Mouse (Mus musculus): ENCODE results near the gene Kif14. TPM values are rescaled to one million over a fixed set of nuclear protein-coding genes. Genes with fewer than 3 reads are reported as not detected.
"Not testable (repeated sequence)": the region's sequence is repeated elsewhere in the genome, so short reads cannot be mapped to it uniquely, and the experiment has no call there.

The Kif14 gene
- polyA plus RNA-seq, 1 experiment, result 0.43 TPM

DNA sequence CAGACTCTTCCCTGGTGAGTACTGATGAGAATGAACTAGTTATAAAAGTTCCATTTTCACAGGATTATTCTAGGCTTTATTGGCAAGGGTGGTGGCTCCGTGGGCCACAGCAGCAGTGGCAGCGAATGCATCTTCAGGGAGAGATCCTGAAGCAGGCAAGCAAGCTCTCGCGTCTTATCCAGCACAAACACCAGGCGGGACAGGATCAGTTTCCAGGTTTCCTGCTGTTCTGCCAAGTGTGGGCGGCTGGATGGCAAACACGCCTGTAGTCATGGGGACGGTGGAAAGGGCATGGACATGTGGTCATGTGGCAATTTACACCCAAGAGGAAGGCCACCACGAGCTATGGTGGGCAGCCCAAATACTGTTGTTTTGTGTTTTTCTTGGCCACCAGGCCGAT lies 3.7 kb upstream of the Kif14 start:
- TF ChIP-seq GATA1 (IDR thresholded peaks at IDR 0.05; ENCODE audit: low read length) (no peak), TAL1 (IDR thresholded peaks at IDR 0.05; ENCODE audit: low read length) (no peak)
- Histone ChIP-seq H3K27me3 (ENCODE audit: control insufficient read depth) (peaks cover 12% of the 10 kb centered on the region), H3K9me3 (ENCODE audit: control insufficient read depth, low read length) (peaks cover 4% of the 10 kb centered on the region; the same call in 1 of the 2 replicates), H3K4me3 (replicated peaks) (no peak overlapping the region), H3K4me1 (ENCODE audit: control insufficient read depth) (peaks cover 26% of the 10 kb centered on the region), H3K36me3 (ENCODE audit: control insufficient read depth) (peaks cover 9% of the 10 kb centered on the region)

DNA sequence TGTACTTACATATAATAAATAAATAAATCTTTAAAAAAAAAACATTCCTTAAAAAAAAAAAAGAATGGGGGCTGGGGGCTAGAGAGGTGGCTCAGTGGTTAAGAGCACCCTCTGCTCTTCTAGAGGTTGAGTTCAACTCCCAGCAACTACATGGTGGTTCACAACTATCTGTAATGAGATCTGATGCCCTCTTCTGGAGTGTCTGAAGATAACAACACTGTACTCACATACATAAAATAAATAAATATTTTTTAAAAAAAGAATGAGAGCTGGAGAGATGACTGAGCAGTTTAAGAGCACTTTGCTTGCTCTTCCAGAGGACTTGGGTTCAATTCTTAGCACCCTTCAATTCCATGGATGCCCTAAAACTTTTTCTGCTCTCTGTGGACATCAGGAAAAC lies 975 bp upstream of the Kif14 start:
- peaks cover 37% of the 10 kb centered on the region for H3K36me3 ChIP-seq (ENCODE audit: control insufficient read depth)
- H3K9me3 ChIP-seq (ENCODE audit: control insufficient read depth, low read length), result peaks cover 4% of the 10 kb centered on the region; the same call in 1 of the 2 replicates
- TF ChIP-seq TAL1 (IDR thresholded peaks at IDR 0.05; ENCODE audit: low read length) (no peak), GATA1 (IDR thresholded peaks at IDR 0.05; ENCODE audit: low read length) (no peak)
- no peak overlapping the region for H3K4me3 ChIP-seq (replicated peaks)
- H3K4me1 ChIP-seq (ENCODE audit: control insufficient read depth), result peaks cover 46% of the 10 kb centered on the region
- H3K27me3 ChIP-seq (ENCODE audit: control insufficient read depth), result peaks cover 9% of the 10 kb centered on the region

DNA sequence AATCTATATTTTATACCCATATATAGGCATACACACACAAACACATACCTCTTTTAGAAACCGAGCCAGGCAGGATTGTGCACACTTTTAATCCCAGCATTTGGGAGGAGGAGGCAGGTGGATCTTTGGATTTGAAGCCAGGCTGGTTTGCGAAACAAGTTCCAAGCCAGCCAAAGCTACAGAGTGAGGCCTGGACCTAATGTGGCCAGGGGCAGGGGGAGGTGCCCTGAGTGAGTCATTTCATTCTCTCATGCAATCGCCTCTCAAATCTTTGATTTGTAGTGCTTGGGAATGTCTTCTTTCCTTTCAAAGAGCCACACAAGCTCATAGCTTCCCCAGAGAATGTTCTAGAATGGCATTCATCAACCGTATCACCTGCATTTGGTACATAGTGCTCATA lies 3.3 kb downstream of the Kif14 start:
- Histone ChIP-seq H3K4me3 (replicated peaks) (peak overlapping the region; percentile 99), H3K9me3 (ENCODE audit: control insufficient read depth, low read length) (no peaks in the 10 kb centered on the region), H3K4me1 (ENCODE audit: control insufficient read depth) (peaks cover 54% of the 10 kb centered on the region), H3K36me3 (ENCODE audit: control insufficient read depth) (peaks cover 79% of the 10 kb centered on the region), H3K27me3 (ENCODE audit: control insufficient read depth) (no peaks in the 10 kb centered on the region)
- TF ChIP-seq TAL1 (IDR thresholded peaks at IDR 0.05; ENCODE audit: low read length) (no peak), GATA1 (IDR thresholded peaks at IDR 0.05; ENCODE audit: low read length) (no peak)

DNA sequence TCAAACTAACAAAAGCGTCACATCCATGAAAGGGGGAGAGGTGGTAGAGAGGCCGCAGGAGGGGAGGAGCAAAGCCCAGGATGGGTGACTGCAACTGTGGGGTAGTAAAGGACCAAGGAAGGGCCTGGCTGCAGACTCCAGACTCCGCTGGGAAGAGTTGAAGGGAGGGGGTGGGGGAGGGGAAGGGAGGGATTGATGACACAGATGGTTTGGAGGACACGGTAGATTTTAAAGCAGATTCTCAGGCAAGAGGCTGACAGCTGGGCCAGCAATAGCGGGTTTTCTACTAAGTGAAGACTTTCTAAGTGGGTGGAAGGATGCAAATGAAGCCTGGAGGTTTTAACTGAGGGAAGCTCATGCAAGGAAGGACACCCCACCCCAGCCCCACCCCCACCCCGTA lies 4.3 kb downstream of the Kif14 start:
- Histone ChIP-seq H3K4me3 (replicated peaks) (peak overlapping the region; percentile 36), H3K9me3 (ENCODE audit: control insufficient read depth, low read length) (no peaks in the 10 kb centered on the region), H3K4me1 (ENCODE audit: control insufficient read depth) (peaks cover 49% of the 10 kb centered on the region), H3K36me3 (ENCODE audit: control insufficient read depth) (peaks cover 90% of the 10 kb centered on the region), H3K27me3 (ENCODE audit: control insufficient read depth) (no peaks in the 10 kb centered on the region)
- TF ChIP-seq GATA1 (IDR thresholded peaks at IDR 0.05; ENCODE audit: low read length) (no peak), TAL1 (IDR thresholded peaks at IDR 0.05; ENCODE audit: low read length) (no peak)

DNA sequence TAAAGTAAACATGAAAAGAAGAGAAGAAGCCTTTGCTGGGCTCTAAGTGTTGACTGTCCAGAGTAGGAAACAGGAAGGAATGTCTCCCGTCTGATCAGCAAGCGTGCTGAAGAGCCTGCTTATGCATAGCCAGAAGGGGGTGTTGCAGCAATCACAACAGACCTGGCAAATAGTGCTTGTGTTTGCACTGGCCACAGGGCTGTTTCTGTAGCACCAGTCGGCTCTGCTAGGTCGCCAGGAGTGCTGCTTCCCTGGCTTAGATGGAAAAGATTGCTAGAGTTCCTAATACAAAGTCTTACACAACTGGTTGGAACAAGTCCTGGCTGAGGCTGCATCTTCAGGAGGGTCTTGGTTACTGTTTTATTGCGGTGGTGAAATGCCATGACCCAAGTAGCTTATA lies 25.5 kb downstream of the Kif14 start:
- Histone ChIP-seq H3K27me3 (ENCODE audit: control insufficient read depth) (no peaks in the 10 kb centered on the region), H3K9me3 (ENCODE audit: control insufficient read depth, low read length) (no peaks in the 10 kb centered on the region), H3K4me1 (ENCODE audit: control insufficient read depth) (peaks cover 3% of the 10 kb centered on the region), H3K4me3 (replicated peaks) (no peak overlapping the region), H3K36me3 (ENCODE audit: control insufficient read depth) (peaks cover 100% of the 10 kb centered on the region)
- TF ChIP-seq GATA1 (IDR thresholded peaks at IDR 0.05; ENCODE audit: low read length), result no peak
- no peak for TF ChIP-seq TAL1 (IDR thresholded peaks at IDR 0.05; ENCODE audit: low read length)

DNA sequence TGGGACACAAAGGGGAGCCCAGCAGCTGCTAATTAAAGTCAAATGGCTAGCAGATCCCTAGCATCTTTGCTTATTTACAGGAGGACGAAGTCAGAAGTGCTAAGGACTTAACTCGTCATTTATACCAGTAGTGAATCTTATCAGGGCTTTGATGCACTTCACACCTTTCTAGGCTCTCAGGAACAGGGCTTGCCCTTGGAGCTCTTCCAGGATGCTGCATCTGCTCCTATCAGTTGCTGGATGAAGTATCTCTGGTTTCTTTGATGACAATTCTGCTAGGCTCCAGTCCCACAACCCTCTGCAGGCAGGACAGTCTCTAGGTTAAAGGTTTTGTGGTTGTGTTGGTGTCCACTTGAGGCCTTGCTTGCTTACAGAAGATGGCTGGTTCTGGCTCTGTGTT lies 26.1 kb downstream of the Kif14 start:
- Histone ChIP-seq H3K9me3 (ENCODE audit: control insufficient read depth, low read length) (no peaks in the 10 kb centered on the region), H3K4me3 (replicated peaks) (no peak overlapping the region), H3K36me3 (ENCODE audit: control insufficient read depth) (peaks cover 100% of the 10 kb centered on the region), H3K27me3 (ENCODE audit: control insufficient read depth) (no peaks in the 10 kb centered on the region), H3K4me1 (ENCODE audit: control insufficient read depth) (peaks cover 4% of the 10 kb centered on the region)
- no peak for TF ChIP-seq GATA1 (IDR thresholded peaks at IDR 0.05; ENCODE audit: low read length)
- no peak for TF ChIP-seq TAL1 (IDR thresholded peaks at IDR 0.05; ENCODE audit: low read length)

DNA sequence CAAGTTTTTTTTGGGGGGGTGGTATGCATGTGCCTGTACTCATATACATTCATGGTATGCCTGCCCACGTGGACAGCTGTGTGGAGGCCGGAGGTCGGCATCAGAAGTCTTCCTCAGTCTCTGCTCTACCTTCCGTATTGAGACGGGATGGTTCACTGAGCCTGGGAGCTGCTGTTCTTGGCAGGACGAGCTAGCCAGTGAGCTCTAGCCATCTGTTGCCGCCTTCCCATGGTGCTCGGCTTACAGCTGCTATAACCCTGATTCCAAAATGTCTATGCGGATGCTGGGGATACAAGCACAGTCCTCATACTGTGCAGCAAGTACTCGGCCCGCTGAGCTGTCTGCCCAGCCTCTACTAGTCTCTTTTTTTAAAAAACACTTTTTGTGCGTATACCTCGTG lies 33.2 kb downstream of the Kif14 start:
- Histone ChIP-seq H3K9me3 (ENCODE audit: control insufficient read depth, low read length) (peaks cover 8% of the 10 kb centered on the region), H3K4me1 (ENCODE audit: control insufficient read depth) (peaks cover 4% of the 10 kb centered on the region), H3K4me3 (replicated peaks) (no peak overlapping the region), H3K36me3 (ENCODE audit: control insufficient read depth) (peaks cover 98% of the 10 kb centered on the region), H3K27me3 (ENCODE audit: control insufficient read depth) (no peaks in the 10 kb centered on the region)
- no peak for TF ChIP-seq TAL1 (IDR thresholded peaks at IDR 0.05; ENCODE audit: low read length)
- TF ChIP-seq GATA1 (IDR thresholded peaks at IDR 0.05; ENCODE audit: low read length), result no peak

DNA sequence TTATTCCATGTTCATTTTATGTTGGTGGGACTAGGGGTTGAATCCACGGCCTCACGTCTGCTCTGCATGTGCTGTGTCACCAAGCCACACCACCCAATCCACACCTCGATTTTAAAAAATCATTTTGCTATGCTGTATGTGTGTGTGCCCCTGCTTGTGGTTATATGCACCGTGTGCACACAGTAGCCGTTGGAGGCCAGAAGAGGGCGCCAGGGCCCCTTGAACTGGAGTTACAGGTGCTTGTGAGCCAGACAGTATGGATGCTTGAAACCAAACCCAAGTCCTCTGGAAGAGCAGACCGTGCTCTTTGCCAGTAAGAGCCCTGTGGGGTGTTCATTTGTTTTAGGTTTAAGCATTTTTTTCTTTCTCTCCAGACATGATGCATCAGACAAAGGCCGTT lies 36.8 kb downstream of the Kif14 start:
- Histone ChIP-seq H3K36me3 (ENCODE audit: control insufficient read depth) (peaks cover 97% of the 10 kb centered on the region), H3K27me3 (ENCODE audit: control insufficient read depth) (no peaks in the 10 kb centered on the region)

DNA sequence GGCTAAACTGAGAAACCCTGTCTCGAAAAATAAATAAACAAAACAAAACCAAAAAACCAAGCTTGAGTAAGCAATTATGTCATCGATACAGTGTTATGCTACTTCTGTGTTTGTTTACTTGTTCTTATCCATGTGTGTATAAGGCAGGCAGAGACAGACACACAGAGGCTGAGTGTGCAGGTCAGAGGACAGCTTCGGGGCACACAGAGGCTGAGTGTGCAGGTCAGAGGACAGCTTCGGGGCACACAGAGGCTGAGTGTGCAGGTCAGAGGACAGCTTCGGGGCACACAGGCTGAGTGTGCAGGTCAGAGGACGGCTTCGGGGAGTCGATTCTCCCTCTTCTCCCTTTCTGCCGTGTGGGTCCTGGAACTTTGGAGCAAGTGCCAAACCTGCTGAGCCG lies 40.1 kb downstream of the Kif14 start:
- peaks cover 96% of the 10 kb centered on the region for H3K36me3 ChIP-seq (ENCODE audit: control insufficient read depth)
- H3K4me1 ChIP-seq (ENCODE audit: control insufficient read depth); H3K9me3 ChIP-seq (ENCODE audit: control insufficient read depth, low read length); H3K4me3 ChIP-seq (replicated peaks); H3K27me3 ChIP-seq (ENCODE audit: control insufficient read depth): not testable (repeated sequence)

More for the DNA sequence above, 36.8 kb downstream of the Kif14 start:
- no peak for TF ChIP-seq TAL1 (IDR thresholded peaks at IDR 0.05; ENCODE audit: low read length)
- no peak for TF ChIP-seq GATA1 (IDR thresholded peaks at IDR 0.05; ENCODE audit: low read length)
- Histone ChIP-seq H3K4me1 (ENCODE audit: control insufficient read depth) (no peaks in the 10 kb centered on the region), H3K4me3 (replicated peaks) (no peak overlapping the region), H3K9me3 (ENCODE audit: control insufficient read depth, low read length) (peaks cover 8% of the 10 kb centered on the region)

DNA sequence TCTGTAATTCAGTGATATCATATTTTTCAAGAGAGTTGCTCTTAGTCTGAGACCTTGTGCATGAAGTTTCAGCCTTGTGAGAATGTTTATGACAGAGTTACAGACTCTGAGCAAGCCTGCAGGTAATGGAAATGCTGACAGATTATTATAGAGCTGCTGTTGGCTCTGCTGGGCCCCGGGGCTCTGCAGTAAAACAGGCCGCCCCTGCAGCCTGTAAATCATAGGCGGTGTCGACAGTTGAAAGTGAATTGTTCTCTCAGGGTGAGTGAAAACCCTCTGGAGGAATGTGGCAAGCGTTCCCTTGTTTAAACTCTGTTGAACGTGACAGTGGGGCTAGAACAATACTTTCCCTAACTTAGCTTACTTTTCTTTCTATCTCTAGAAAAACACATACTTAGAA lies 46.2 kb downstream of the Kif14 start:
- Histone ChIP-seq H3K27me3 (ENCODE audit: control insufficient read depth) (no peaks in the 10 kb centered on the region), H3K4me3 (replicated peaks) (no peak overlapping the region)

More for the DNA sequence above, 46.2 kb downstream of the Kif14 start:
- no peak for TF ChIP-seq GATA1 (IDR thresholded peaks at IDR 0.05; ENCODE audit: low read length)
- no peak for TF ChIP-seq TAL1 (IDR thresholded peaks at IDR 0.05; ENCODE audit: low read length)
- Histone ChIP-seq H3K4me1 (ENCODE audit: control insufficient read depth) (no peaks in the 10 kb centered on the region), H3K9me3 (ENCODE audit: control insufficient read depth, low read length) (no peaks in the 10 kb centered on the region), H3K36me3 (ENCODE audit: control insufficient read depth) (peaks cover 99% of the 10 kb centered on the region)
